Mouse (Mus musculus) regulatory T cell (primary cell): ENCODE results near the gene Tmem159.

ENCODE experiments used
- in situ Hi-C: fragments of 300-600 bp; cut with MboI, MseI; formaldehyde crosslinking; loops from one replicate; pipeline ENCODE4 v1.15.1; 2025; ENCODE audit warnings: high pct_unique_total_duplicates

Gene Tmem159

GRCm38 (mm10) chr7:120102164-120102972 is at the start of gene Tmem159:
Gene Tmem159 (plus strand): TSS chr7:120102353.
- in situ Hi-C loops, result loop anchor here (10.0 to 25.0 kb wide), 2 partner anchors 248 to 660 kb away; no protein-coding TSS in a partner anchor

- in situ Hi-C loops, result no loop called here
These were observed 48.1 kb upstream of the Tmem159 start for GRCm38 (mm10) chr7:120054016-120054415.

DNA sequence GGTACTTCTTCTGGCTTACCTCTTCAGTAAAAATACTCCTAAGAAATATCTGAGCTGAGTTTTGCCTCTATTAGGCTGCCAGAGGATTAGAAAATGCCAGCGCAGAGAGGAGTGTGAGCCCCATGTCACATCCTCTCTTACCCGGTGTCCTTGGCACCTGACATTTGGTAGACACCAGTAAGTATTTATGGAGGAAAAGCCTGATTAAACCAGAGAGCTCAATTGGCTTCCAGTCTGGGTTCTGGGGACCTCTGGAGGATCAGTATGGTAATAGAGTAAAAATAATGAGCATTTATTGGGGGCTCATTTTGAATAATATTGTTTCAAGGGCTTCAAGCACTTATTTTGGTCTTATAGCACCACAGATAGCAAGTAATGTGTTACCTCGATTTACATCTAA is 46.7 kb upstream of the Tmem159 start:
- in situ Hi-C loops, result no loop called here

- in situ Hi-C loops, result no loop called here
These were observed 38.1 kb upstream of the Tmem159 start for GRCm38 (mm10) chr7:120064045-120064444.

DNA sequence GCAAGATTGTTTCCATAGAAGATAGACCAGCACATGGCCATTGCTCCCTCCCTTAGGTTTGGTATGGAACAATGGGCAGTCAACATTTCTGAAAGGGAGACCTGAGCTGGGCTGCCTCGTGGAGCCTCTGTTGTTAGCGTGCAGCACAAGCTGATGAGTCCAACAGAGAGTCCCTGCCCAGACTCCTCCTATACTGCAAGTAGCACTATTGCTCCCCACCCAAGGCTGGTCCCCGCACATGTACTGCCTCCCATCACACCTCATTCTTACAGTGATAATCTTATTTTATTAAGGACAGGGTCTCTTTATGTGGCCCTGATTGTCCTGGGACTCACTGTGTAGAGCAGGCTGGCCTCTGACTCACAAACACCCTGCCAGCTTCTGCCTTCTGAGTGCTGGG is 34.0 kb upstream of the Tmem159 start:
- in situ Hi-C loops, result no loop called here

GRCm38 (mm10) chr7:120069164-120069563 is 33.0 kb upstream of the Tmem159 start:
- in situ Hi-C loops, result no loop called here

- in situ Hi-C loops, result no loop called here
These were observed 22.0 kb upstream of the Tmem159 start for GRCm38 (mm10) chr7:120080177-120080576.

GRCm38 (mm10) chr7:120093033-120093432 is 9.1 kb upstream of the Tmem159 start:
- in situ Hi-C loops, result no loop called here

DNA sequence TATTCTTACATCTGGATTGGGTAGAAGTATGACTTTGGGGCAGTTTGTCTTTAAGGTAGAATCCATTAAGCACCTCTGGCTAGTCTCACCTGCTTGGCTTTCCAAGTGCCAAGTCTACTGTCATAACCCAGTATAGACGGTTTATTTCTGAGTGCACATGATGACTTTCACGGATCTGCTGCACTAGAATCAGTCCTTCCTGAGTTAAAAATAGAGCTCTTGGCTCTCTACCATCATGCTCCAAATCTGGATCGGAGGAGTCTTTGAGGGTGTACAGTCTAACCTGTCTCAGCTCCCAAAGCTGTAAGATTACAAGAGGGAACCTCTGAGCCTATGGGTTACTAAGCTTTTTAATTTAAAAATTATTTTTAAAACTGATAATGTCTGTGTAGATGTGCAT is 7.9 kb upstream of the Tmem159 start:
- in situ Hi-C loops, result no loop called here

DNA sequence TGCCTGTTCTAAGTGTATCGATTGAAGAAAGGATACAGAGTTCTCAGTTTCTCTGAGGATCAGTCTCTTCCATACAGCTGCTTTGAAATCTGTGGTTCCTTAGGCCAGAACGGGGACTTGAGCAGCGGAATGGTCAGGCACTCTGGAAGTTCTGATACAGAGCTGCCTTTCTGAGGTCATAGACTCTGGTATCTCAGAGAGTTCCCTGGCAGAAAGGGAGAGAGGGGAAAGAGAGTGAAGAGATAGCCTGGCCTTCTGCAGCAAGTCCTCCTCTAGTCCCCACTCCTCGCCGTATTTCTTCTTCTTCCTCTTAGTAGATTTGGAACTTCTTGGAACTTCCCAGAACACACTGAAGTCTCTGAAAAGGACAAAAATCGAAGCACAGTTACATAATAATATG is 7.0 kb upstream of the Tmem159 start, which contains the start of gene Dnah3:
Dnah3 (minus strand) TSS at position 101 of the 400 bp plus-strand sequence.
- in situ Hi-C loops, result no loop called here

DNA sequence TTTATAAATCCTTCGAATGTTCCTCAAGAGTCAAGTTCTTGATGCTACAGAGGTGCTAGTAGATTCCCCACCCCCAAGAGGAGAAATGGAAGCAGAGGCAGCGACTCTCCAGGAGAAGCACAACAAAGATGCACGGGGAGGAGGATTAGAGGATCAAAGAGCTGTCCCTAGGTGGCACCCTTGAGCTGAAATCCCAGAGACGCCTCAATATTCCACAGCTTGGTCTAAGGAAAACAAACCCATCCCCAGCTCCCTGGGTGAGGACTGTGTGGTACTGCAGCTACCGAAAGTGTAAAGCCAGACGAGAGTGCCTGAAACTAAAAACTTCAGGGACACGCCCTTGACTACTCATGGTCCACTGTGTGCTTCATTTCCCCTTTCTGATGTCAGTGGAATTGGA is 4.3 kb upstream of the Tmem159 start:
- in situ Hi-C loops, result no loop called here

DNA sequence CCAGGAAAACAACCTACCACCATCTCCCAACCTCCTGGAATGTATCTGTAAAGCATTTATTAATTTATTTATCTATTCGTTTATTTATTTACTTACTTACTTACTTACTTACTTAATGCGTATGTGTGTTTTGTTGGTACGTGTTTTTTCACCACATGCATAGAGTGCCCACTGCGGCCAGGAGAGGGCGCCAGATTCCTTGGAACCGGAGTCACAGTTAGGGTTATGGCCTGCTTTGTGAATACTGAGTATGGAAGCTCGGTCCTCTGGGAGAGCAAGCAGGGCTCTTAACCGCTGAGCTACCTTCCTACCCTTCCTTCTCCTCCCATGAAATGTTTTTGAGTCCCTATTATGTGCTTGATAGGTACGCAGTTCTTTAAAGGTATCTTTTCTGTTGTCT is 3.8 kb upstream of the Tmem159 start:
- in situ Hi-C loops, result no loop called here

DNA sequence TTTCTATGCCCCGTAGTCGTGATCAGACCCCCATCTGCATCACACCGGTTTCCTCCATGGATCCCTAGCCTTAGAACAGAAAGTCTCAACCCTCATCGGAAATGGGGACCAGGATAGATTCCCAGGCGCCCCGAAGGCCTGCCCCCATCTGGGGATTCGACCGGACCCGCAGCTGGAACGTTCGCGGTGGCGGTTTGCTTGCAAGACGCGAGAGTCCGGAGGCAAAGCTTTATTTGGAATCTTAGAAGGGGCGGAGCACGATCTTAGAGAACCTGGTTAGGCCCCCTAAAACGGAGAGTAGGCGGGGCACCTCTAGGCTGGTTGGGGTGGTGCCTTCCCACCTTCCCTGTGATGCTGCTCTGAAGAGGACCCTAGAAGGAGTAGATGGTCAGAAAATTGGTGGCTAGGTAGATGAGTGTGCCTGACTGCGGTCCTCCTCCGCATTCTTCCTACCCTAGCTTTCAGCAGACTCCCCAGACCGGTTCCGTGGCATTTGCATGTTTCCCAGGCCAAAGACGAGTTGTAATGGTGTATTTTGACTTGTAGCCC is 940 bp downstream of the Tmem159 start:
- in situ Hi-C loops, result loop anchor here (10.0 to 25.0 kb wide), 2 partner anchors 248 to 659 kb away; no protein-coding TSS in a partner anchor

GRCm38 (mm10) chr7:120104975-120105374 is 2.8 kb downstream of the Tmem159 start:
- in situ Hi-C loops, result loop anchor here (10.0 to 25.0 kb wide), 2 partner anchors 250 to 657 kb away; no protein-coding TSS in a partner anchor

GRCm38 (mm10) chr7:120106356-120106755 is 4.2 kb downstream of the Tmem159 start:
- in situ Hi-C loops, result loop anchor here (10.0 to 25.0 kb wide), 2 partner anchors 252 to 656 kb away; no protein-coding TSS in a partner anchor

DNA sequence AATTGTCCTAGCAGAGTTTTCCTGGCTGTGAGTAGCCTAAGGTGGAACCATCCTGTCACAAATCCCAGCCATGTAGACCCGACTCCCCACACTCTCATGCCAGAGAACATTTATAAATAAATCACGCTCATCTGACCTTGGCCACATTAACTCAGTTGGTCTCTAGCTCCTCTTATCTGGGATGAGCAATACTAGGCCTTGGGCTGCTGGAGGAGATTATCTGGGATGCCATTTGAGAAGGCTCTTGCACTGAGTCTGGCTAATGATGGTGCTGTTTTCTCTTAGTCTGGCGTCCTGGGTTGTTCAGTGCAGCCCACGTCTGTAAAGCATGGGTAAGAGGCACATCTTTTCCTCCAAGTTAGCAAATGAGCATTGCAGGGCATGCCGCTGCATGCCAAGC is 7.5 kb downstream of the Tmem159 start:
- in situ Hi-C loops, result loop anchor here (10.0 to 25.0 kb wide), 3 partner anchors 255 to 653 kb away; no protein-coding TSS in a partner anchor

- in situ Hi-C loops, result loop anchor here (10.0 to 25.0 kb wide), 2 partner anchors 508 to 645 kb away; no protein-coding TSS in a partner anchor
These were observed 14.8 kb downstream of the Tmem159 start for GRCm38 (mm10) chr7:120116976-120117375.

DNA sequence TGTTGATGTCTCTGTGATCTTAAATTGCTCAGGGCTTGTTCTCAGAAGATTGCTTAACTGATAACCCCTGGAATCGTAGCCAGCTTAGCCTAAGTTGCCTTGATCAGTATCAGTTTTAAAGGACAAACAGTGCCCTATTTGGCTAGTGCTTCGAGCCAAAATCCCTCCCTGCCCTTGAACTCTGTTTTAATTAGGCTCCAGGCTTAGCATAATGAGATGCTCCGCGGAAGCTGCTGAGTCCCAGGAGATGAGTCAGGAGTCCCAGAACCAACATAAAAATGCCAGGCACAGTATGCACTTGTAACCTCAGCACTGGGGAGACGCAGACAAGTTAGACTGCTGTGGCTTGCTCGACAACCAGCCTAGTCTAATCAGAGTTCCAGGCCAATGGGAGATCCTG is 15.4 kb downstream of the Tmem159 start:
- in situ Hi-C loops, result loop anchor here (10.0 to 25.0 kb wide), 2 partner anchors 507 to 645 kb away; no protein-coding TSS in a partner anchor

- in situ Hi-C loops, result loop anchor here (10.0 to 25.0 kb wide), 2 partner anchors 279 to 639 kb away; no protein-coding TSS in a partner anchor
These were observed 21.6 kb downstream of the Tmem159 start for GRCm38 (mm10) chr7:120123776-120124175.

GRCm38 (mm10) chr7:120124844-120125243 is 22.7 kb downstream of the Tmem159 start:
- in situ Hi-C loops, result loop anchor here (10.0 to 25.0 kb wide), 2 partner anchors 280 to 637 kb away; no protein-coding TSS in a partner anchor

DNA sequence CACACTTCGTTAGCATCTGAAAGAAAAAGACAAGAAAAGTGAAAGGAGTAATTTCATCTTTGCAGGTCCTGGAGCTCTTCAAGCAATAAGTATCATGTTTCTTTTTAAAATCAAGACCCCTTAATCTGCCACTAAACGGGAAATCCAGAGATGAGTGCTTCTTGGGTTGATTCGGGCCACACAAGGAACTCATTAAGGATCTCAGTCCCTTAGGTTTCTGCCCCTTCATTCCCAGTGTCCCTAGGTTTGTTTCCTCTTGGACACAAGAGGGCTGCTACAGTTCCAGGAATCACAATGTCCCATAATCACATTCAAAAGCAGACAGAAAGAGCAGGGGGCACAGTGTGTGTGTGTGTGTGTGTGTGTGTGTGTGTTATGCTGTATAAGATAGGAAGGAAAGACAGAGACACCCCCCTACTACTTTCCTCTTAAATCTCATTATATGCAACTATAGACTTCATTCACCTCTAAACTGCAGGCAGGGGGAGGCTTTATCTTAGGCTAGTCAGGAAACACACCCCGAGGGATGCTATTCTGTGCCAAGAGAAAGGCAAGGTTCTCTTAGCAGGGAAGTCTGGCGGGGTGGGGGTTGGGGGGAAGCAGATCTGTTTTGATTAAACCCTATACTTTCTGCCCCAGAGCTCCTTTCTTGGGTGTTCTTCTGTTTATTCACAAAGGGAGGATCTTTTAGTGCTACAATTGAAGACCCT is 25.0 kb downstream of the Tmem159 start:
- in situ Hi-C loops, result loop anchor here (10.0 kb wide), 1 partner anchor 282 kb away; no protein-coding TSS in a partner anchor

DNA sequence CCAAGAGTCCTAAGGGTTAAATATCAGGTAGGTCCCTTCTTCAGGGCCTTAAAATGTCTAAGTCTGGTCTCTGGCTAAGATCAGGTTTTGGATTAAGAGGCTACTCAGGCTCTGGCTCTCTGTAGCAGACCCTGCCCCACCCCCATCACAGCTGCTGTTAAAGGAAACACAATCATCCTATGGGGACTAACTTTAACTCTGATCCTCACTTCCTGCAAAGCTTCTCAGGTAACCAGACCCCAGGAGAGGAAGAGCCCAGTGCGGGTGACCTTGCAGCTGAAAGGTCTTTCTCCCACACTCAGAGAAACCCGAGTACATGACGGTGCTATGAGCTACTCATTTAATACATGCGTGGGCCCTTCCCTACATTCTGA is 25.5 kb downstream of the Tmem159 start:
- in situ Hi-C loops, result loop anchor here (10.0 kb wide), 1 partner anchor 283 kb away; no protein-coding TSS in a partner anchor
